Mouse (Mus musculus) cerebellum, postnatal 14 days (tissue): ENCODE results near the gene Btla.
A peak's percentile ranks its signal among the peaks of the same experiment; 100 is the strongest.

Experiments used
- DNase-seq, 2 experiments: peaks; one replicate each; pipeline ENCODE4 v3.0.0; 2021; ENCODE audit warnings: mixed read lengths in 2 of 2

Btla gene

DNA sequence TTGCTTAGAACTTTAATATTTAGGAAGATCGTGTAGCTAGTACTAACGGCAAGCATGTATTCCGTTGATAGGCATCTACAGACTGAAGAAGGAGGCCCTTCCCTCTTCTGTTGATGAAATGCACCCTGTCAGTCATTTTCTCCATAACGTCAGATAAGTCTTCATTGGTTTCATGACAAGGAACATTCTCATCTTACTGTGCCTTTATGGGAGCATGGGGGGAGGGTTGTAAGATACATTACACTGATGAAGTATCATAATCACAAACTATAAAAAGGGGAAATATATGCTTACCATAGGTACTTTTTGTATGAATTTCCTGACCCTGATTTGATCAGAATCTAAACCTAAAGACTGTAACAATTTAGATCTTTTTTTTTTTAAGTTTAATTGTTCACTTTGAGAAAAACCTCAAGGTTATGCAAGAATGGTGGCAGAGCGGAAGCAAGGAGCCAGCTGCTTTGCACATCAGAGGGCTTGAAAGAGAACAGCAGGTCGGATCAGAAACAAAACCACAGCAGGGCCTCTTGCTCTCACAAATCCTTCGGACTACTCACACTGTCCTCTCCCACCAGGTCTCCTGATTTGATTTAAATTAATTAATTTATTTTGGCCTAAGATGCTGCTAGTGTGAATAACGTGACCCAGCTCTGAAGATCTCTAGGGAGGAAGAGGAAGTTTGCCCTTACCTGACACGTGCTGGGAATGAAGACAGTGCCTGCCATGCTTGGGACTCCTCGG is at the start of gene Btla:
Btla (plus strand) TSS at position 668 of the 741 bp plus-strand sequence.
- no peak for DNase-seq

DNA sequence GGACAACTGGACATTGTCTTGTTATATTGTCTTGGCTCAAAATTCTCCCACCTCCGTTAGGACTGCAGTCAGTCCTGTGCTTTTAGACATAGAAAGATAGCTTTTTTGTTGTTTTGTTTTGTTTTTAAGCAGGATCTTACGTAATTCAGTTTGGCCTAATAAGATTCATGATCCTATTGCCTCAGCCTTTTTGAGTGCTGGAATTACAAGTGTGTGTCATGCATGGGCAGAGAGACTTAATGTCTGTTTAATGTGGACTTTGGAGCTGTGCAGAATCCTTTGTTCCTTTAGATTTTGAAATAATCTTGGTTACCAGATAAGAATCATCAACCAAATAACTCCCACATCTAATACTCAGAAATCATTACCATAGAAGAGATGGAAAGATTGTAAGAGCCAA is 45.6 kb upstream of the Btla start:
- no peak for DNase-seq

DNA sequence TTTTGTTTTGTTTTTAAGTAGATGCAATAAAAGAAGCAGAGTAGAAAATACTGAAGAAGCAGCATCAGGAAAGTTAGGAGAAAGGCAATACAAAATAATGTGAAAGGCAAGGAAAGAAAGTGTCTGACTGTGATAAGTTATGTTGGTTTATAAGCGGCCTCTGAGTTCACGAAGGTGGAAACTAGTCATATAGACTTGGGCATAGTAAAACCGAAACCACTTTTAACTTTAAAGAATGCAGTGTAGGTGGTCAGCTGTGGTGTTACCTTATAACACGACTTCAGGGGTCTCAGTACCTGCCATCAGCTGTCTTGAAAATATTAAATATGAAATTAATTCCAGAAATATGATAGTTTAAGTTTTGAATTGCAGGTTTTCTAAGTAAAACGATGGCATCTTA is 42.3 kb upstream of the Btla start:
- no peak for DNase-seq

DNA sequence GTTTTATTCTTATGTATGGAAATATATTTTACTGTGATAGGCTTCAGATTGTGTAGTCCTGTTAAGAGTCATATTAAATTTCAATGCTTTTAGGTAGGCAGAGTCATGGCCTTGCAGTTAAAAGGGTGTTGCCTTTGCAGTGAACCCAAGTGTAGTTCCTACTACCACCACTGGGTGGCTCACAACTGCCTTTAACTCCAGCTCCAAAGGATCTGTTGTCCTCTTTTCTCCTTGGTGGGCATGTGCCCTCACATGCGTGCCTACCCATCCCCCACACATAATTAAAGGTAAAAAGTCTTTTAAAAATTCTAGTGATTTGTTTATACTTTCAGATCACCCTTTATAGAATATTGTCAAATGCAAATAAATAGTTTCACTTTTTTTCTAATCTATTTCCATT is 31.5 kb upstream of the Btla start:
- peak; percentile 88 to 93 for DNase-seq

DNA sequence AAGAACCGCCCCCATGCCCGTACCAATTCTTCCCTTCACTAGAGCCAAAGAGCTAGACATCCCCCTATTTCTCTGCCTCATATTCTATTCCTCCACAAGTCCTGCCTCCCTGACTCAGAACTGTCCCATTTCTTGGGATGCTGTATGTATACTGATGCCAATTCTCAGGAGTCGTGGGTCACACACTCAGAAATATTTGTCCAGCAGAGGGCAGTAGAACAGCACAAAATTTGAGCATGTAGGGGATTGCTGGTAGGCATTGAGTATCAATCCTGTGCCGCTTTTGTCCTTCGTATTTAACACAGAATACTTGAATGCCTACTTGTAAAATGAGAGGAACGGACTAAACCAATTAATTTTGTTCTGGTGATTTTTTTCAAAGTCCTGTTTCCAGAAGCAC is 27.3 kb upstream of the Btla start:
- peak; percentile 85 to 87 for DNase-seq

DNA sequence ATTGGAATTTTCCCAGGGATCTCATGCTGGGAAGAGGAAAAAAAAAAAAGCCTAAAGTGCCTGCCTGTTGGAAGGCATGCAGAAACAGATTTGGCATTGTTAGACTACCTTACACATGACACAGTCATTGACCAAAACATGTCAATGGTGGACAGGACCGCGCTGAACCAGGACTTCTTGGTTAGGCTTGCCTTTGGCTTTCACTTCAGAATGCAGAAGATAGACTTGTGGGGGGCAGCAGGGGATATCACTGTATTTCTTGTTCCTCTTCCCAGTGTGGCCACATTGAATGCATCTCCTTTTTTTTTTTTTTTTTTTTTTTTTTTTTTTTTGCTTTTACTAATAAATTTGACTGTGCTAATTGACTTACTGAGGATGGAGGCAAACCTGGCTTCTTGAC is 22.7 kb upstream of the Btla start:
- DNase-seq: peak; percentile 16 to 45

DNA sequence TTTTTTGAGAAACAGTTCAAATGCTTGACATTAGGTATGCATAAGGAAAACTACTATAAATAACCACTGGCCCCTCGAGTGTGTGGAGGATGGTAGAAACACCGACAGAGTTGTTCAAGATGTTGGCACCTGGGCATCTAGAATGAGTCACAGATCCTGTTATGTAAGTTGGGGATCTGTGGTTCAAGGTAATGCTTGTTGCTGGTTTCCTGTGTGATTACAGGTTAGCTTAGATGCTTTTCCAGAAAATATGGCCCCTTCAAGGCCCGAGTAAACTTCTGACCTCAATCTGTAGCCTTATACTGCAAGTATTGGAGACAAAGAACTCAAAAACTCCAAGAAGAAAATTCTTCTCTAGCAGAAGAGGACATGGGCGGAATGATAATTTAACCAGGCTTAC is 19.7 kb upstream of the Btla start:
- no peak for DNase-seq

DNA sequence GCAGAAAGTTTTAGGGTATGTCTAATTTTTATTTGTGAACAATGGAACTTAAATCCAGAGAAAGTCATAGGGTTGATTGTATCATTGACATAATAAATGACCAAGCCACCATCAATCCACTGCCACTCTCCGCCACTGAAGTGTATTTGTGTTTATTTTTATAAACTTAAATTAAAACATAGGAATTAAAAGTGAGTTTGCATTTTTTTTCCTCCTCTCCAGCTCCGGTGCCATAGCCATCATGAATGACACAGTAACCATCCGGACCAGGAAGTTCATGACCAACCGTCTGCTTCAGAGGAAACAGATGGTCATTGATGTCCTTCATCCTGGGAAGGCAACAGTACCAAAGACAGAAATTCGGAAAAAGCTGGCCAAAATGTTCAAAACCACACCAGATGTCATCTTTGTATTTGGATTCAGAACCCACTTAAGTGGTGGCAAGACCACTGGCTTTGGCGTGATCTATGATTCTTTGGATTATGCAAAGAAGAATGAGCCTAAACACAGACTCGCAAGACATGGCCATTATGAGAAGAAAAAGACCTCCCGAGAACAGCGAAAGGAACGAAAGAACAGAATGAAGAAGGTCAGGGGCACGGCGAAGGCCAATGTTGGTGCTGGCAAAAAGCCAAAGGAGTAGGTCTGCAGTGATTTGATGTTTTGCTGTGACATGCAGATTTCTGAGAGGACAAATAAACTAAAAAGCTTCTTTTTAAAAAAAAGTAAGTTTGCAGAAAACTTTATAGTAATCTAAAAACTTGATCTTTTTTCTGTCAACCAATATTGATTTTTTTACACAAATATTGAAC is 19.1 kb upstream of the Btla start:
- peak; percentile 30 to 31 for DNase-seq

DNA sequence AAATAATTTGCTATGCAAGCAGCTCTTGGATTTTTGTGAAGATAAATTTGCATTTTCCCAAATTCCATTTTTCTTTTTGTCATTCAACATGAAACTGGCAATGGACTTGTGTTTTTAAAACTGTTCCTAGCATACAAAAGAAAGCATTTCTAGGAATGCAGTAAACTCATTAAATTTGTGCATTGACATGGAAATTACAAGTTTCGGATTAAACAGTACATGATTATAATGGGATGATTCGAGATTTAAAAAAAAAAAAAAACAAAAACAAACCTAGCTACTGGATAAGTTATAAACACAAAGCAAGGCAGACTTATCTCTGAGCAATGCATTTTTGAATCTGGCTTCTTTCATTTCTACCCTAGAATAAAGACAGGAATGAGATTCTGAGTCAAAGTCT is 2.1 kb upstream of the Btla start:
- no peak for DNase-seq

DNA sequence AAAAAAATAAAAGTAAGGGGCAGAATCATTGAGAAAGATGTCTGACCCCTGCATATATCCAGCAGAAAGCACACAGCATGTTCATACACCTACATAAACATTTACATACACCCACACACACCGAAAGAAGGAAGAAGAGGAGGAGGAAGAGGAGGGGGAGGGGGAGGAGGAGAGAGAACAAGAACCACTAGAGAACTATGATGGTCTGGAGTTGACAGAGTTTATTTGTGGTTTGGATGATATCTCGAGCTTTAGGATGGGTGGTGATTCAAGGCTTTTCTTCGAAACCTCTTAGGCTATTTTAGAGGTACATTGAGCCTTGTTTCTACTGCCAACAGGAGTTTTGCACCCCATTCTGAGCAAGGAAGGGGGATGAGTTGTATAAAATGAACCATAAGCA is 1.3 kb upstream of the Btla start:
- DNase-seq: no peak

DNA sequence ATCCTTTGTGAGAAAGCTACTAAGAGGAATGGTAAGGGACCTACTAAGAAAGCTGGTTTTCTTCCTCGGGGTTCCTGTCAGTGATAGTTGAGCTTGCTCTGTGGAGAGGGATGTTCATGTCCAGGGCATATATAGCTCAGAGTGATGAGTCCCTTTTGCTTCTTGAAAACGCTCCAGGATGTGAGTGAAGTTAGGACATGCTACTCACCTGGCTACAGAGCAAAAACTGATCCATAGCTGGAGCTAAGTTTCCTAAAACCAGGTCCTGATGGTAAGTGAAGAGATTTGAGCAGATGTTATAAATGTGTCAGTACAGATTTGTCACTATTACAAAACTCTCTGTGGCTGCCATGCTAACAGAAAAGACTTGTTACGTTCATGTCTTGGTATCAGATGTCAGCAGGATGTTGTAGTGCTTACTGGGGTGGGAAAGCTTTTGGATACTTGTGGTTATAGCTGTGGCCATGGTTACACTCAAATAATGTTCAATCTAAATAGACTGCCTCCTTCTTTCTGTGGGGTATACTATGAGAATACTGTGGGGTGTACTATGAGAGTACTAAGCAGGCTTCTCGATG is 405 bp downstream of the Btla start:
- DNase-seq: no peak

DNA sequence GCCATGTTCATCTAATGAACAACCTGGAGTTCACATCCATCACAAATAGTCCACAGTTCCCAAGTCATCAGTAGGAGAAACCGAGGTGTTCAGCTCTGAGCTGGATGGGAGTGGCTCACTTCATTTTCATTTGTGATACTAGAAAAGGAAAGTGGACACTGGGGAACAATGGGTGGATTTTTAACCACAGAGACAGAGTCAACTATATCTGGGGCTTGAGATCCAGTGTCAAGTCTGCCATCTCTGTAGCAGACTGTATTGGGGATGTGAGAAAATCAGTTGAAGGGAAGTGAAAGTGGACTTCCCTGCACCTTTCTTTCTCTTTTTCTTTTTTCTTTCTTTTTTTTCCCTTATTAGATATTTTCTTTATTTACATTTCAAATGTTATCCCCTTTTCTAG is 2.9 kb downstream of the Btla start:
- DNase-seq: no peak

DNA sequence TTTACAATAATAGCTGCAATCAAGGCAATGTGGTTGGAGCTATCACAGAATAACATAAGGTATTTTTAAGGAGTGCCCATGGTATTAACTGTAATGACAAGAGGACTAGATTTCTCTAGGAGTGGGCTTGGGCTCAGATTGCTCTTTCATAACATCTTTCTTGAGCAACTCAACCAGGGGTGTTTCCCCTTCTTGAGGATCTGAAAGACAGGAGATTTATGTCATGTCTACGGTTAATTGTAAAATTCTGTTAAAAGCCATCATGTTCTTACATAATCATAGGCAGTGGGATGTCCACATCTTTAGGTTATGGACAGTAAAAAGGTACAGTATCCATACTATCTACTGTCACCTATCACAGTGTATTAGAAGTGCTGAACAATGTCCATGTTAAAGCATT is 7.2 kb downstream of the Btla start:
- no peak for DNase-seq

DNA sequence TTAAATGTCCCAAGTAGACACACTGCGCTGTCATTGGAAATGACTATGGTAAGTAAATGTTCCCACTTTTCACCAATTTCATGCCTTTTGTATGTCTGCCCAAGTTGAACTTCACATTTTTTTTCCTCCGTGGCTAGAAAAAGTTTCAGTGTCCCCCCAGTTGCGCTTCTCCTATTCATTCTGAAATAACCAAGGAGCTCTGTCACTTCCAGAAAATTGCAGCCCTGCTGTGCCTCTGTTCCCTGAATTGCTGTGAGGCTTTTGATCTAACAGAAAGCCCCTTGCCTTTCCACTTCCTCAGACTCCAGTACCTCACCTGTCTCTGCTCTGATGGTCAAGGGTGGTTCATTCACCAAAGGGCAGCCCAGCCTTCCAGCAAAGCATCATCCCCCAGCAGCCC is 8.9 kb downstream of the Btla start:
- DNase-seq: no peak

DNA sequence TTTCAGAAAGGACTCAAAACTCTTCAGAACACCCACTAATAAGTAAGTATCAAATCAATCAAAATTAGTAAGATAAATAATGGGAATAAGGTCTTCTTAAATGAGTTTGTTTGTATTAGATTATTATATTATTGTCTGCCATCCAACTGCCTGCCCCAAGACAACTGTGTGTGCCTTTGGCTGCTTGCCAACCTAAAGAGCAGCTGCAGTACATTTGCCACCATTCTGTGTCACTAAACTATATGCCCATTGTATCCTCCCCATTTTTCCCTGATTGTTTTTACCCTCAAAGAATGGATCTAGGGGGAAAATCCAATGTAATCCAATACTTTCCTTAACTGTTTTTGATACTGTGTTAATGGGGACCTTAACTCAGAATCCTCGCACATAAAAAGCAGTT is 18.6 kb downstream of the Btla start:
- peak in 1 of 2 experiments; percentile 5 for DNase-seq

DNA sequence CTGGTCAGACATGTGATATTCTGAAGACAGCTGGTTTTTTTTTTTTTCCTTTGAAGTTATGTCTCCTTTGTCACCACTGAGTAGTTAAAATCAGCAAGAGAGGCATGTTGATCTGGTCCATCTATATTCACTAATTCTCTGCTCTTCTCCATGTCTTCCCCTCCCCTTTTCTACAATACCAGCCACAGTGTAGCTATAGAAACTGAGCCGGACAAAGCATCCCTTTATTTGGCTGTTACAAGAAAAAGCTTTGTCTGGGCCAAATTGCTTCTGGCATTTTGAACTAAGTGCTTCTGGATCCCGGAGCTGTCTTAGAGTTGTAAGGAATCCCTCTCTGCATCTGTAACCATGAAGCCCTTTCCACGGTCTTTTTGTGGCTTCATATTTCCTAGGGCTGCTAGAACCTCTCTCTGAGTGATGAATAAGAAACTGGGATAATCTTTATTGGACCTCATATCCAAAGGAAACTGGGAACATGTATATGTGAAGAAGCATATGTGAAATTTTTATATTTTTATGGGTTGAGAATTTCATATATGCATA is 20.9 kb downstream of the Btla start:
- DNase-seq: no peak

DNA sequence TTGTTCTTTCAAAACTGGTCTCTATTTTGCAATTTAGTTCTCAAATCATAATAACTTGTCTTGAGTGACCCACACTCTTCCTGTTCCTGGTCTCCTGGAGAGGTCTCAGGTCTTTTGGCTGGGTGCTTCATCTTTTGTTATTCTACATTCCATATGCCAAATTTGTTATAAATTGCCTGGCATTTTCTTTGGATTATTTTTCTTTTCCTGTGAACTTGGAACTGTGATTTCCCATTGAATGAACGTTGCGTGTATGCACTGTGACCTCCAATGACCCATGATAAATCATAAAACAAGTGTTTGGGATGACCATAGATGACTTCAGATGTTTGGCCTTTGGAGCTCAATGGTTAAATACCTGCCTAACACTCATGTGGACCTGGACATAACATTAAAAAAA is 25.6 kb downstream of the Btla start:
- DNase-seq: no peak

DNA sequence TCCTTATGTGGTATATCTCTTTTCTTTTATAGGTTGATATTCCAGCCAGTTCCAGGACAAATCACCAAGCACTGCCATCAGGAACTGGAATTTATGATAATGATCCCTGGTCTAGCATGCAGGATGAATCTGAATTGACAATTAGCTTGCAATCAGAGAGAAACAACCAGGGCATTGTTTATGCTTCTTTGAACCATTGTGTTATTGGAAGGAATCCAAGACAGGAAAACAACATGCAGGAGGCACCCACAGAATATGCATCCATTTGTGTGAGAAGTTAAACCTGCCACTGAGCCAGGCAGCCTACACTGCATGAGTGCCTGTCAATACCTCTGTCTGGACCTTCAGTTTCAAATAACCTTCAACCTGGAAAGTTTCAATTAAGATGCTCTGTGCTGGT is 26.2 kb downstream of the Btla start:
- DNase-seq: no peak

DNA sequence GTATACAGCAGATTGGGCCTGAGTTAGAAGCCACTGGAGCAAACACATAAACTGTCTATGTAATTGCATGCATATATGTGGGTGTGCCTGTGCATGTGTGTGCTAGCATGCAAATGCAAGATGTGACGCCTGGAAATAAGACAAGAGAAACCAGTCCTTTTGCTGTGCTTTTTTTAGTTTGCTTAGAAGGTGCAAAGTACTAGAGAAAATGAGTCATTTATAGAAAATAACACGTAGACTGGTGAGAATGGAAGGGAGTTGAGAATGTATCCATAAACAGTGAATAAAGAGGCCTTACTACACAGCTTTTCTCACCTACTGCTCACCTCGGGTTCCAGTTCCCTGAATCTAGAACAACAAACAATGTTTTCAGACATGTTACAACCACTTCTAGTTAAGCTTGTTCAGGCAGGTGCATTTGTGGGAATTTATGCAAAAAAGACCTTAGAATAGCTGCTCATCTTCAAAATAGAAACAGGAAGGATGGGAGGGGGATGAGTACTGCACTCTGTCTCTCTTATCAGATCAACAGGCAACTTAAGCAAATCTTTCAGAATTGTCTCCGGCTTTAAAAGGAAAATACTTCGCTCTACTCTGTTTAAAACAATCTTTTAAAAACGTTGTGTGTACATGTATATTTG is 27.8 kb downstream of the Btla start:
- no peak for DNase-seq

DNA sequence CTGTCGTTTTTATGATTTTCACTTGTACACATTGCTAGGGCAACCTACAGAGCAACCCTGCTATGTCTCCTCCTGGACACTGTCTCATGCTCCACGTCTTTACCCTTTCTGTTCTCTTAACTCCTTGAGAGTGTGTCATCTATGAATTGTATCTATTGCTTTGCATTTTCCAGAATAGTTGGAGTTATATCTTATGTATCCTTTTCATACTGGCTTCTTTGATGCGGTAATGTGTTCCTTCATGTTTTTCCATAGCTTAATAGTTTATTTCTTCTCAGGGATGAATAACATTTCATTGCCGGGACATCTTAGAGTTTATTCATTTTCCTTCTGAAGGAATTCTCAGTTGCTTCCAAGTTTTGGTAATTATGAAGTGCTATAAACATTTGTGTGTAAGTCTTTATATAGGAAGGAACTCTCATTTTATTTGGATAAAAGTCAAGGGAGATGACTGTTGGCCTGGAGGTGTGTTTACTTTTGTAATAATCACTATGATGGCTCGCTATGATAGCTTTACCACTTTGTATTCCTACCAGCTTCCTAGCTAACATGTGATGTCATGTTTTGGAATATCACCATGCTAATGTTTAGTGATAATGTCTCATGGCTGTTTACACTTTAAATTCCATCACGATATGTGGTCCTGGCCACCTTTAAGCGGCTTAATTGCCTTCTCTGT is 31.2 kb downstream of the Btla start:
- no peak for DNase-seq

DNA sequence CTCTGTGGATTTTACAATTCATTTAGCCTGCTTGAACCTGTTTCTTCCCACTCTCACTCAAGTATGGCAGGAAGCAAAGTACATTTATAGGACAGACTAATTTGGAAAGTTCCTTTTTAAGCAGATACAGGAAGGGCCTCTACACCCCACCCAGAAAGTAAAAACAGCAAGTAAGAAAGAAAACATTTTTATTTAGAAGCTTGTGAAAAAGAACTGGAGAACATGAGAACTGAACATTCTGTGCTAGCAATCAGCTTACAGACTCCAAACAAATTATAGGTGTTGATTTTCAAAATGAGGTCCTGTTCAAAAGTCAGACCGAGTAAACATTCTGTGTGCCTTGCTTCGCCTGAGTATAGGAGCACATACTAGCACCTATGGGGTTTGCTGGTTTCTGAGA is 32.8 kb downstream of the Btla start:
- no peak for DNase-seq

DNA sequence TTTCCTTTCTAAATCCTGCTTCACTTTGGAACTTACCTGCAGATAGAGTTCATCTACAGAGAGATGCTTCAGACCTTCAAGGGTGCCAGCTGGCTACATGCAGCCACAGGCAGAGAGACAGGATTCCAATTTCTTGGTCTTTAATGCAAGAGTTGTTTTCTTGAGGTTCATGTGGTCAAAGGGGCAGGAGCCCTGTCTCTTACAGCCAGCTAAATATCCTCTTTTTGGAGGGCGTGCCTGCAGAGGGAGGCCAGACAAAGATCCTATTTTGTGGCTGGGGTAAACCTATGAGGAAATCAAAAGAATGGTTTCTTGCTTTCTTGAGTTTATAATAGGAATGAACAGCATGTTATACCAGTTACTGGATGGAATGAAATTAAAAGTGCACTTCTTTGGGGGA is 33.5 kb downstream of the Btla start:
- no peak for DNase-seq

DNA sequence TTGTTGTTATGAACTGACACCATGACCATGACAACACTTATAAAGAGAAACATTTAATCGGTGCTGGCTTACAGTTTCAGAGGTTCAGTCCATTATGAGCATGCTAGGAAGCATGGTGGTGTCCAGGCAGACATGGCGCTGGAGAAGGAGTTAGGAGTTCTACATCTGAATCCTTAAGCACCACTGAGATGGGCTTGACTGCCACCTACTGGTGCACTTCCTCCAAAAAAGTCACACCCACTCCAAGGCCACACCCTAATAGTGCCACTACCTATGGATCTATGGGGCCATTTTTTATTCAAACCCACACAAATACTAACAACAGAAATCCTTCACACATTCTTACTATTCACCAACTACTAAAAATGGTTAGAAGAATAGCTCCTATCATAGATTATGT is 35.5 kb downstream of the Btla start:
- peak in 1 of 2 experiments; percentile 4 for DNase-seq
